Mouse (Mus musculus) ES-Bruce4 (cell line): ENCODE measurements around the gene Oas2. TPM values are rescaled to one million over a fixed set of nuclear protein-coding genes. Genes with fewer than 3 reads are reported as not detected.

Experiments used
- H3K27ac ChIP-seq: 2 replicates; pipeline ENCODE4 v1.5.1; 2012; ENCODE audit warnings: low read length, inconsistent platforms; ENCODE audit not compliant: insufficient read depth
- H3K27me3 ChIP-seq: 2 replicates; pipeline ENCODE4 v1.6.1; 2012; ENCODE audit warnings: mild to moderate bottlenecking, low read length, inconsistent platforms; ENCODE audit not compliant: control insufficient read depth, poor library complexity, insufficient read depth, severe bottlenecking
- H3K36me3 ChIP-seq: 2 replicates; pipeline ENCODE4 v1.6.1; 2012; ENCODE audit warnings: inconsistent platforms, mild to moderate bottlenecking, low read length, moderate library complexity; ENCODE audit not compliant: control insufficient read depth, poor library complexity, insufficient read depth, severe bottlenecking
- H3K4me1 ChIP-seq: one replicate; pipeline ENCODE4 v1.8.1; 2011; ENCODE audit warnings: low read length; ENCODE audit not compliant: control insufficient read depth, insufficient read depth
- H3K4me3 ChIP-seq: 2 replicates; pipeline ENCODE4 v1.5.1; 2011; ENCODE audit warnings: low read depth, mild to moderate bottlenecking, low read length
- H3K9ac ChIP-seq: 2 replicates; pipeline ENCODE4 v1.6.1; 2012; ENCODE audit warnings: low read depth, mild to moderate bottlenecking, inconsistent platforms; ENCODE audit not compliant: poor library complexity, severe bottlenecking
- H3K9me3 ChIP-seq: replicated peaks from 2 replicates; pipeline ENCODE4 v1.6.1; 2012; ENCODE audit warnings: mild to moderate bottlenecking, low read length, inconsistent platforms; ENCODE audit not compliant: control insufficient read depth, poor library complexity, insufficient read depth, severe bottlenecking
- CTCF ChIP-seq: IDR thresholded peaks from one replicate; pipeline ENCODE4 v1.8.1; 2011; ENCODE audit warnings: low read depth, low read length
- EP300 ChIP-seq: IDR thresholded peaks from 2 replicates; pipeline ENCODE4 v1.6.1; 2011; ENCODE audit warnings: low read depth, low read length; ENCODE audit not compliant: insufficient read depth
- POLR2A ChIP-seq: IDR thresholded peaks from one replicate; pipeline ENCODE4 v1.8.1; 2011; ENCODE audit warnings: low read length; ENCODE audit not compliant: insufficient read depth
- polyA plus RNA-seq: library from polyadenylated mRNA; stranded (reverse); fragments of >200 nt; gene quantifications from 2 replicates; pipeline ENCODE4 v1.2.4, GENCODE M21; 2011; ENCODE audit warnings: low read depth; ENCODE audit not compliant: missing spikeins, insufficient read depth, insufficient read length

Gene Oas2
- polyA plus RNA-seq, 1 experiment = 0.76 TPM

- H3K27me3 ChIP-seq = no peaks in the 10 kb centered on the region
- no peaks in the 10 kb centered on the region for H3K9me3 ChIP-seq
- TF ChIP-seq POLR2A (no peak), CTCF (no peak), EP300 (no peak)
These were observed 3.2 kb downstream of the Oas2 start for GRCm38 (mm10) chr5:120746451-120746850.

DNA sequence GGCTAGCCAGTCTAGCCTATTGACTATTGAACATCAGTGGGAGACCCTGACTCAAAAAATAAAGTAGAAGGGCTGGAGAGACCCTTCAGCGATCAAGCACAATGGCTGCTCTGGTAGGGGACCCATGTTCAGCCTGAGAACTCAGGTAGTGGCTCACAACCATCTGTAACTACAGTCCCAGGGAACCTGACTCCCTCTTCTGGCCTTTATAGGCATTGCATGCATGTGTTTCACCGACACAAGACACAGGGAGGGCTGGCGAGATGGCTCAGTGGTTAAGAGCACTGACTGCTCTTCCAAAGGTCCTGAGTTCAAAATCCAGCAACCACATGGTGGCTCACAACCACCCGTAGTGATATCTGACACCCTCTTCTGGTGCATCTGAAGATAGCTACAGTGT, 7.5 kb downstream of the Oas2 start:
- no peaks in the 10 kb centered on the region for H3K27me3 ChIP-seq
- no peaks in the 10 kb centered on the region for H3K36me3 ChIP-seq
- no peak for TF ChIP-seq EP300
- TF ChIP-seq CTCF = peak; percentile 55
- no peak for TF ChIP-seq POLR2A
- H3K27ac ChIP-seq = no peak overlapping the region
- H3K9me3 ChIP-seq = no peaks in the 10 kb centered on the region
- no peak overlapping the region for H3K4me3 ChIP-seq
- H3K4me1 ChIP-seq = peaks cover 4% of the 10 kb centered on the region
- H3K9ac ChIP-seq = no peak overlapping the region

More at GRCm38 (mm10) chr5:120746451-120746850, 3.2 kb downstream of the Oas2 start:
- H3K9ac ChIP-seq = no peak overlapping the region
- no peaks in the 10 kb centered on the region for H3K36me3 ChIP-seq
- no peak overlapping the region for H3K4me3 ChIP-seq
- H3K27ac ChIP-seq = no peak overlapping the region
- no peaks in the 10 kb centered on the region for H3K4me1 ChIP-seq

DNA sequence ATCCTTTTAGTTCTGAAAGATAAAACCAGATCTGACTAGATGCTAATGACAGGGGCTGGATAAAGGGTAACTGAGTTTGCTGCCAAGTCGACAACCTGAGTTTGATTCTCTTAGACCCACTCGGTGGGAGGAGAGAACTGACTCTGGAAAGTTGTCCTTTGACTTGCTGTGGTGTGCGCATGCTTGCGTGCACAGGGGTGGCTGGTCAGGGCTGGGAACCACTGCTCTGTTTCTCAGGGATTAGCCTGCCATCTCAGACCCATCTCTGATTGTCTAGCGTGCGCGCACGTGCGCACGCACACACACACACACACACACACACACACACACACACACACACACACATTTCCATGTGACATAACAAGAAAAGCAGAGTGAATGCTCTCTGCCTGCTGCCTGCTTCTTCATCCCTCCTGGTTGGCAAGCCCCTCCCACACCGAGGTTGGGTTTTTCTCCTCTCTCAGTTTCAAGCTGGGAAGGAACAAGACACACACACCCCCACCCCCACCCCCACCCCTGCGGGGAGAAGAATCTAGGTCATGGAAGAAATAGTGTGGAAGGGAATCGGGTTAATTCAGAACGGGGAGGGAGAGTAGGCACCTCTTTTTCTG, 15.2 kb downstream of the Oas2 start:
- no peak overlapping the region for H3K4me3 ChIP-seq
- no peaks in the 10 kb centered on the region for H3K36me3 ChIP-seq
- peak overlapping the region; percentile 20; the same call in 1 of the 2 replicates for H3K9ac ChIP-seq
- no peak for TF ChIP-seq CTCF
- no peak for TF ChIP-seq POLR2A
- no peak for TF ChIP-seq EP300
- no peaks in the 10 kb centered on the region for H3K27me3 ChIP-seq
- H3K4me1 ChIP-seq = peaks cover 9% of the 10 kb centered on the region
- peak overlapping the region; percentile 91 for H3K27ac ChIP-seq
- H3K9me3 ChIP-seq = no peaks in the 10 kb centered on the region

GRCm38 (mm10) chr5:120733696-120734095, 16.0 kb downstream of the Oas2 start:
- Histone ChIP-seq H3K9me3 (no peaks in the 10 kb centered on the region), H3K27me3 (no peaks in the 10 kb centered on the region), H3K27ac (peak overlapping the region; percentile 91), H3K4me3 (no peak overlapping the region), H3K36me3 (no peaks in the 10 kb centered on the region), H3K4me1 (peaks cover 9% of the 10 kb centered on the region), H3K9ac (no peak overlapping the region)
- no peak for TF ChIP-seq CTCF
- no peak for TF ChIP-seq POLR2A
- no peak for TF ChIP-seq EP300

DNA sequence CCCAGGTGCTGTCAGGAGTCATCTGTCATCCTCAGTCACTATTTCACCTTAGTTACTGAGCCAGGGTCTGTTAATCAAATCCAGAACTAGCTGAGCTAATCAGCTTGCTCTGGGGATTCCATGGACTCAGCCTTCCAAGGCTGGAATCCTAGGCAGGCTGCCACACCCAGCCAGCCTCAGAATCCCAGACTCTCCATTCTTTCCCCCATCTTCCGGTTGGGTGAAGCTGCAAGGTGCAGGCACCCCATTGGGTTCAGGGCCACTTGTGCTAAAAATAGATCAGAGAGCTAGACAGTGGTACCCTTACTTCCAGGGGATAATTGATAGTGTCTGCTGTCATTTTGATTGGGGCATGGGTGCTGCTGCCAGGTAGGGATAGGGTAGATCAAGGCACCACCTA, 16.9 kb downstream of the Oas2 start:
- Histone ChIP-seq H3K27me3 (no peaks in the 10 kb centered on the region), H3K9me3 (no peaks in the 10 kb centered on the region), H3K4me1 (peaks cover 8% of the 10 kb centered on the region), H3K36me3 (no peaks in the 10 kb centered on the region), H3K4me3 (no peak overlapping the region), H3K27ac (peak overlapping the region; percentile 91), H3K9ac (no peak overlapping the region)
- no peak for TF ChIP-seq POLR2A
- peak; percentile 70 for TF ChIP-seq EP300

DNA sequence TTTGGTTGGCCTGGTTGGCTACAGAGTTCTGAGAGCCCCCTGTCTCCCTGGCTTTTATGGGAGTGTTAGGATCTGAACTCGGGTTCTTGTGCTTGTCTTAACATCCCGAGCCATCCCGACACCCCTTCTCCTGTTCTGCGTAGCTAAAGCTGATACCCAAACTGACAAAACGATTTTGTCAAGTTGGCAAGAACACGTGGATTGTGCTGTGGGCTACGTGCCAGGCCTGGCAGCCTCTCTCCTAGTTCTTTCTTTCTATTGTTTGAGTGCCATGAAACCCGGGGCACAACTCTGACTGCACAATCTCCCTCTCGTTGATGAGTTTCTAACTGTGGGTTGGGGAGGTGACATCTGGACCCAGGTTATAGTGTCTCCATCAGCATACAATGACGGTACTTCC, 20.3 kb downstream of the Oas2 start:
- Histone ChIP-seq H3K36me3 (no peaks in the 10 kb centered on the region), H3K4me3 (no peak overlapping the region)

More for the DNA sequence above, 20.3 kb downstream of the Oas2 start:
- Histone ChIP-seq H3K9me3 (no peaks in the 10 kb centered on the region), H3K9ac (no peak overlapping the region), H3K27me3 (no peaks in the 10 kb centered on the region), H3K4me1 (peaks cover 5% of the 10 kb centered on the region), H3K27ac (no peak overlapping the region)
- TF ChIP-seq POLR2A (no peak), CTCF (no peak), EP300 (no peak)
